Mouse (Mus musculus): ENCODE data around the gene Vmn1r189. TPM values are rescaled to one million over a fixed set of nuclear protein-coding genes. Genes with fewer than 3 reads are reported as not detected.

The Vmn1r189 gene
- polyA plus RNA-seq, 1 experiment from 2014 or later: not detected

Small RNAs within 50 kb of the gene (microRNA-seq; reads per million reads assigned to microRNA genes)
- gene Gm26300: not detected

Other genes with a start within 250 kb of the Vmn1r189 start
- 11.6 and 13.7 TPM in 2 replicates for gene Zfp184, start 160.7 kb downstream of the Vmn1r189 start, polyA plus RNA-seq (2015; fragmentation: Nextera tagmentation; extraction: Ambion mirVana)
- 0.15 and 0.26 TPM in 2 replicates for gene Pom121l2, start 124.6 kb downstream of the Vmn1r189 start, polyA plus RNA-seq (2015; fragmentation: Nextera tagmentation; extraction: Ambion mirVana)
- gene Prss16, start 96.1 kb downstream of the Vmn1r189 start, polyA plus RNA-seq (2015; fragmentation: Nextera tagmentation; extraction: Ambion mirVana): 0.32 and 0.97 TPM in 2 replicates
- gene Hist1h2ah, start 70.3 kb downstream of the Vmn1r189 start, polyA plus RNA-seq (2015; fragmentation: Nextera tagmentation; extraction: Ambion mirVana): 7.8 and 9.2 TPM in 2 replicates
- gene Hist1h2bk, start 70.0 kb downstream of the Vmn1r189 start, polyA plus RNA-seq (2015; fragmentation: Nextera tagmentation; extraction: Ambion mirVana): 3.8 and 8.2 TPM in 2 replicates
- 29.5 and 30.5 TPM in 2 replicates for gene Hist1h4i, start 64.5 kb downstream of the Vmn1r189 start, polyA plus RNA-seq (2015; fragmentation: Nextera tagmentation; extraction: Ambion mirVana)
- 49.8 and 53.1 TPM in 2 replicates for gene Hist1h2ag, start 62.9 kb downstream of the Vmn1r189 start, polyA plus RNA-seq (2015; fragmentation: Nextera tagmentation; extraction: Ambion mirVana)
- 20.2 and 21.5 TPM in 2 replicates for gene Hist1h2bj, start 62.6 kb downstream of the Vmn1r189 start, polyA plus RNA-seq (2015; fragmentation: Nextera tagmentation; extraction: Ambion mirVana)
- gene Vmn1r188, start 21.4 kb downstream of the Vmn1r189 start, polyA plus RNA-seq (2015; fragmentation: Nextera tagmentation; extraction: Ambion mirVana): not detected in 2 replicates
- gene Vmn1r191, start 78.1 kb upstream of the Vmn1r189 start, polyA plus RNA-seq (2015; fragmentation: Nextera tagmentation; extraction: Ambion mirVana): not detected in 2 replicates
- not detected in 2 replicates for gene Vmn1r192, start 85.3 kb upstream of the Vmn1r189 start, polyA plus RNA-seq (2015; fragmentation: Nextera tagmentation; extraction: Ambion mirVana)
- gene Vmn1r193, start 117.3 kb upstream of the Vmn1r189 start, polyA plus RNA-seq (2015; fragmentation: Nextera tagmentation; extraction: Ambion mirVana): not detected in 2 replicates
- gene Vmn1r194, start 138.4 kb upstream of the Vmn1r189 start, polyA plus RNA-seq (2015; fragmentation: Nextera tagmentation; extraction: Ambion mirVana): not detected in 2 replicates
- gene Vmn1r195, start 164.7 kb upstream of the Vmn1r189 start, polyA plus RNA-seq (2015; fragmentation: Nextera tagmentation; extraction: Ambion mirVana): not detected in 2 replicates
- gene Vmn1r196, start 184.1 kb upstream of the Vmn1r189 start, polyA plus RNA-seq (2015; fragmentation: Nextera tagmentation; extraction: Ambion mirVana): not detected in 2 replicates
- not detected in 2 replicates for gene Vmn1r197, start 218.8 kb upstream of the Vmn1r189 start, polyA plus RNA-seq (2015; fragmentation: Nextera tagmentation; extraction: Ambion mirVana)
- not detected in 2 replicates for gene Vmn1r198, start 244.5 kb upstream of the Vmn1r189 start, polyA plus RNA-seq (2015; fragmentation: Nextera tagmentation; extraction: Ambion mirVana)